Mouse (Mus musculus) hindbrain, embryonic 16.5 days (tissue): ENCODE data around the gene Pgbd5. TPM values are rescaled to one million over a fixed set of nuclear protein-coding genes. Genes with fewer than 3 reads are reported as not detected.

Experiments
- ATAC-seq: fragments of 200-750 bp; cut with Nextera tagmentation; 2 replicates; pipeline ENCODE4 v1.8.0; 2017; ENCODE audit warnings: moderate TSS enrichment, moderate library complexity
- H3K27ac ChIP-seq: fragments of 300-500 bp; sonication (generic); 2 replicates; pipeline ENCODE4 v1.5.1; 2014; ENCODE audit warnings: low read depth, mild to moderate bottlenecking, control low read depth, low read length, moderate library complexity
- H3K27me3 ChIP-seq: fragments of 300-500 bp; sonication (generic); replicated peaks from 2 replicates; pipeline ENCODE4 v1.6.1; 2014; ENCODE audit warnings: low read length; ENCODE audit not compliant: control insufficient read depth, insufficient read depth
- H3K36me3 ChIP-seq: fragments of 300-500 bp; sonication (generic); 2 replicates; pipeline ENCODE4 v1.6.1; 2014; ENCODE audit warnings: mild to moderate bottlenecking, low read length, moderate library complexity, mixed read lengths; ENCODE audit not compliant: control insufficient read depth, insufficient read depth
- H3K4me1 ChIP-seq: fragments of 300-500 bp; sonication (generic); 2 replicates; pipeline ENCODE4 v1.6.1; 2014; ENCODE audit warnings: low read depth, low read length; ENCODE audit not compliant: control insufficient read depth, insufficient read depth
- H3K4me2 ChIP-seq: fragments of 300-500 bp; sonication (generic); 2 replicates; pipeline ENCODE4 v1.6.1; 2014; ENCODE audit warnings: mild to moderate bottlenecking, low read length, control low read depth, moderate library complexity
- H3K4me3 ChIP-seq: fragments of 300-500 bp; sonication (generic); 2 replicates; pipeline ENCODE4 v1.5.1; 2014; ENCODE audit warnings: mild to moderate bottlenecking, low read length, control low read depth, moderate library complexity
- H3K9ac ChIP-seq: fragments of 300-500 bp; sonication (generic); 2 replicates; pipeline ENCODE4 v1.6.1; 2014; ENCODE audit warnings: low read depth, mild to moderate bottlenecking, control low read depth, low read length, moderate library complexity
- H3K9me3 ChIP-seq: fragments of 300-500 bp; sonication (generic); 2 replicates; pipeline ENCODE4 v1.6.1; 2014; ENCODE audit warnings: mild to moderate bottlenecking, low read length, moderate library complexity; ENCODE audit not compliant: control insufficient read depth
- WGBS: fragments of 180-500 bp; shearing (Covaris S2); extraction: QIAGEN DNeasy Blood & Tissue Kit; methylation state at CpG from one replicate; pipeline ENCODE4 v1.1.7; 2014; 5-methylcytosine and 5-hydroxymethylcytosine counted together
- polyA plus RNA-seq: library from polyadenylated mRNA; unstranded; fragments of >200 nt; fragmentation: Nextera tagmentation; extraction: Ambion mirVana; gene quantifications from 2 replicates; pipeline ENCODE4 v1.2.1, GENCODE M21; 2015

The Pgbd5 gene
- polyA plus RNA-seq, 1 experiment from 2014 or later, result 13.6 TPM

DNA sequence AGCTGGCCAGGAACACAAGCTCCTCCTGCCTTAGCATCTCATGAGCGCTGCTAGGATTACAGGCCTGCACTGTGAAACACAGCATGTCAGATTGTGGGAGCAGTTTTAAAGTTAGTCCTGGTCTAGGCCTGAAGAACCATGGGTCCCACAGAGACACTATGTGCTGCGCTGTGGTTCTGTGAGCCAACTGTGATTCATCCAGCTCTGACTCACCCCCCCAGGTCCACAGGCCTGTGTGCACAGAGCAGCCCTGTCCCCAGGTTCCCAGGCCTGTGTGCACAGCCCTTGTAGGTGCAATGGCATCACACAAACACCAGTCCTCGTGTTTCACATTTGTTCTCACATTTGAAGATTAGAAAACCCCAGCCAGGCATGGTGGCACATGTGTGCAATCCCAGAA is 108.4 kb downstream of the Pgbd5 start:
- Histone ChIP-seq H3K4me2 (no peak overlapping the region), H3K9ac (no peak overlapping the region), H3K27me3 (no peaks in the 10 kb centered on the region), H3K36me3 (peaks cover 27% of the 10 kb centered on the region; the same call in 1 of the 2 replicates), H3K4me1 (no peaks in the 10 kb centered on the region), H3K27ac (peak overlapping the region; percentile 36; the same call in 1 of the 2 replicates), H3K9me3 (no peaks in the 10 kb centered on the region), H3K4me3 (no peak overlapping the region)
- ATAC-seq, result no peak; the same call in 1 of the 2 replicates
- 87% methylated on average over 3 of the region's 3 CpGs for WGBS

DNA sequence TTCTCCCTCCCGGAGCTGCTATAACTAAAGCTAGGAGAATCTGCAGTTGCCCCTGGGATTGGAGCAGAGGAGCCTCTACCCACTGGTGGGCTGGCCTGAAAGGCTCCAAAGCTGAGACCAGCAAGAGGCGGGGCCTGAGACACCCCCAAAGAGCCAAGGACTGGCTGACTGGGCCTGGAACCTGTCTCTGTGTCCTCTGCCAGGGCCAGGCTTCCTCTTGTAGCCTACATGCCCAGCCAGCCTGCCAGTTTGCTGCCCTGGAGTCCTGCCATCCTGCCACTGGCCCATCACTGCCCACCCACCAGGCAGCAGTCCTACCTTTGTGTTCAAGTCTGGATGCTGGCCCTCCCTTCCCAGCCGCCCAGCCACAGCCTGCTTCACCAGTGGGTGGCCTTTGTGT is 109.0 kb downstream of the Pgbd5 start:
- Histone ChIP-seq H3K27me3 (no peaks in the 10 kb centered on the region), H3K4me3 (no peak overlapping the region), H3K27ac (peak overlapping the region; percentile 36; the same call in 1 of the 2 replicates), H3K4me2 (no peak overlapping the region), H3K9ac (no peak overlapping the region), H3K4me1 (no peaks in the 10 kb centered on the region), H3K9me3 (no peaks in the 10 kb centered on the region), H3K36me3 (peaks cover 21% of the 10 kb centered on the region; the same call in 1 of the 2 replicates)
- ATAC-seq, result peak; percentile 93
- WGBS, result 32% methylated on average over 3 of the region's 3 CpGs

DNA sequence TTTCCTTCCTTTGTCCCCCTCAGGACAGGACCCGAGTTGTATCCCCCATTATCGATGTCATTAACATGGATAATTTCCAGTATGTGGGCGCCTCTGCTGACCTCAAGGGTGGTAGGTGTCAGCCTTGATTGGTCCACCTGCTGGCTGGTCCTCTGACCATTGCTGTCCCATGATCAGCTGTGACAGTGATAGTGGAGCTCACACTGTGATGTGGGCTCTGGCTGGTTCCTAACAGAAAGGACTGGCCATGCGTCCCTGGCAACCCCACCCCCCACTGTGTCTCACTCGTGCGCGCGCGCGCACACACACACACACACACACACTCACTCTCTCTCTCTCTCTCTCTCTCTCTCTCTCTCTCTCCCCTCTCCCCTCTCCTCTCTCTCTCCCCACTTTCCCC is 109.8 kb downstream of the Pgbd5 start:
- Histone ChIP-seq H3K4me1 (no peaks in the 10 kb centered on the region), H3K9me3 (no peaks in the 10 kb centered on the region), H3K4me2 (no peak overlapping the region), H3K36me3 (peaks cover 17% of the 10 kb centered on the region; the same call in 1 of the 2 replicates), H3K4me3 (no peak overlapping the region), H3K9ac (no peak overlapping the region), H3K27ac (no peak overlapping the region), H3K27me3 (no peaks in the 10 kb centered on the region)
- no peak for ATAC-seq
- WGBS, result 48% methylated on average over 10 of the region's 10 CpGs

DNA sequence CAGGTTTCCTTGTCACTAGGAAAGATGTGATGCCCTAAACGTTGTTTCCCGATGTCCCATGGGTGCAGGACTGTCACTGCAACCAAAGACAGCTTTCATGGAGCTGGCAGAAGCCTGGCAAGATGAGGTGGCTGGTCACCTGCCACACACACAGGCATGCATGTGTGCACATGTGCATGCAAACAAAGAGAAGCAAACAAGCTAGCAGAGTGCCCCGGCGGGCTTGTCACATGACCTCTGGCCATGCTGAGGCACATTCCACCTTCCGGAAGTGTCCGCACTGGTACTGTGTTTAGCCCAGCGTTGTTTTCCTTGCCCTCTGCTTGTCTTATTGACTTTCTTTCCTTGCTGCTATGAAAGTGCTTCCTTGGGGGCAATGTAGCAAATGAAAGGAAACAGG is 111.2 kb downstream of the Pgbd5 start:
- no peaks in the 10 kb centered on the region for H3K27me3 ChIP-seq
- H3K9ac ChIP-seq, result no peak overlapping the region
- H3K36me3 ChIP-seq, result peaks cover 18% of the 10 kb centered on the region; the same call in 1 of the 2 replicates
- no peak overlapping the region for H3K27ac ChIP-seq
- H3K4me3 ChIP-seq, result no peak overlapping the region
- no peak for ATAC-seq
- H3K4me2 ChIP-seq, result no peak overlapping the region
- 86% methylated on average over 7 of the region's 7 CpGs for WGBS
- peaks cover 2% of the 10 kb centered on the region; the same call in 1 of the 2 replicates for H3K4me1 ChIP-seq
- no peaks in the 10 kb centered on the region for H3K9me3 ChIP-seq

DNA sequence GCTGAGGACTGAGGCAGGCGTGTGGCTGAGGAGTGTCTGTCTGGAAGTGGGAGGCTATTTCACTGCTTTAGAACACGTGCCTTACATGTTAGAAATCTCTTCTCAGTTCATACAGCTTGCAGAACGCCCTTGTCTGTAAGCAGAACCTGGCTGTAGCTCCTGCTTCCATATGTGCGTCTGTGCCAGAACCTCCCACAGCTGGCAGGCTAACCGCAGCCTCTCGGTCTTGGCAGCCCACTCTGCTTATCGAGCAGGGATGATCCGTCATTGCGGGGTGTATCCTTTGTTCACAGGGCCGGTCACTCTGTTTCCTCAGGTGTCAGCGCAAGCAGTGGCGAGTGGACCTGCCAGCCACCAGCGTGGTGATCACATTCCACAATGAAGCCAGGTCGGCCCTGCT is 116.1 kb downstream of the Pgbd5 start:
- Histone ChIP-seq H3K4me2 (no peak overlapping the region), H3K4me3 (no peak overlapping the region), H3K9ac (no peak overlapping the region), H3K4me1 (peaks cover 22% of the 10 kb centered on the region), H3K27ac (no peak overlapping the region), H3K36me3 (peaks cover 9% of the 10 kb centered on the region; the same call in 1 of the 2 replicates), H3K27me3 (no peaks in the 10 kb centered on the region), H3K9me3 (no peaks in the 10 kb centered on the region)
- 88% methylated on average over 14 of the region's 14 CpGs for WGBS
- no peak for ATAC-seq

DNA sequence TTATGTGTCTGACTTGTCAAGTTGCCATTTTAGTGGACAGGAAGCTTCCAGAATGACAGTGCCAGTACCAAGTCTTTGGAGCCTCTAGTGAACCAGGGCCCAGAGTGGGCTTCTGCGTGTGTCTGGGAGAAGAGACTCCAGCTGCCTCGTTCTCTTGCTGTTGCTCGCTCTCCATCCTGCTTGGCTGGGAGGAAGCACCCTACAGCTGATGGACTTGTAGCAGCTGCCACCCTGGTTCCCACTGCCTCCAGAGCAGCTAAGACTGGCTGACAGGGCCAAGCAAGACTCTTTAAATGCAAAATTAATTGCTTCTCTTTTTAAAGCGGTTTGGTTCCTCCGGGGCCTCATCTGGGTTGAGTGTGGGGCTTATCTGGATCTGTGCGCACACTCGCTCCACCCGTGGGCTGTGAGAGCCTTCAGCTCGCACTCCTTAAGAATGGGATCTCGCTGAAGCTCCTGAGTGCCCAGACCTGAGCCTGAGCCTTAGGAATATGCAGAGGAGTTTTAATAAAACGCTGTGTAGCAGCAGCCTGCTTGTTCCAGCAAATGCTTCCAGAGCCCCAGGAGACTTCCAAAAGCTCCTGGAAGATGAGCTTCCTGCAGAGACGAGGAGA is 118.1 kb downstream of the Pgbd5 start:
- Histone ChIP-seq H3K27ac (peak overlapping the region; percentile 66), H3K9me3 (no peaks in the 10 kb centered on the region), H3K27me3 (no peaks in the 10 kb centered on the region), H3K4me2 (0 out of 2 replicates have a peak overlapping the region, but pooled peaks have one; percentile 4), H3K4me1 (peaks cover 37% of the 10 kb centered on the region), H3K9ac (0 out of 2 replicates have a peak overlapping the region, but pooled peaks have one; percentile 13), H3K4me3 (no peak overlapping the region), H3K36me3 (peaks cover 9% of the 10 kb centered on the region; the same call in 1 of the 2 replicates)
- ATAC-seq, result peak; percentile 15; the same call in 1 of the 2 replicates
- WGBS, result 34% methylated on average over 12 of the region's 12 CpGs

DNA sequence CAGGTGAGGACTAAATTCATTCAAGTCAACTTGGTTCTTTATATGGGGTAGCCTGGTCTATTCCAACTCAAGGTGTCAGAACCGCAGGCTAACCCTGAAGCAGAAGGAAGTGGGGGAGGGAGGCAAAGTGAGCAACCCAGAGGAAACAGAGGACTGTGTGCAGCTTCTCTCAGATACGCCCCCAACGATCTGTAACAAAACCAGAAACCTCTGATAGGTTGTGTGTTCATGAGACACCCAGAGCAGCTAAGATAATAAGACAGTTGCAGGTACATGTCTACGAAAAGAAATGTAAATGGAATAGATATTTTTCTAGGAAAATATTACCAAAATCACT is 120.2 kb downstream of the Pgbd5 start:
- Histone ChIP-seq H3K27ac (no peak overlapping the region), H3K4me1 (peaks cover 48% of the 10 kb centered on the region), H3K36me3 (peaks cover 7% of the 10 kb centered on the region; the same call in 1 of the 2 replicates), H3K9me3 (no peaks in the 10 kb centered on the region), H3K4me3 (no peak overlapping the region), H3K27me3 (no peaks in the 10 kb centered on the region), H3K9ac (no peak overlapping the region), H3K4me2 (no peak overlapping the region)
- no peak for ATAC-seq
- 91% methylated on average over 4 of the region's 4 CpGs for WGBS

Other genes starting within 250 kb of the Pgbd5 start
- gene Galnt2, start 208.3 kb downstream of the Pgbd5 start, polyA plus RNA-seq, result 33.8 and 40.2 TPM in 2 replicates
- gene Cog2, start 81.1 kb upstream of the Pgbd5 start, polyA plus RNA-seq, result 30.3 and 34.5 TPM in 2 replicates
- gene Agt, start 130.0 kb upstream of the Pgbd5 start, polyA plus RNA-seq, result 2.7 and 10.9 TPM in 2 replicates
- gene Capn9, start 136.5 kb upstream of the Pgbd5 start, polyA plus RNA-seq, result 0.15 and 0.34 TPM in 2 replicates
- gene 2310022B05Rik, start 223.7 kb upstream of the Pgbd5 start, polyA plus RNA-seq, result 17.0 and 23.2 TPM in 2 replicates